Mouse (Mus musculus) c-Kit-positive CD71-positive TER-119-negative erythroid progenitor cells, embryonic 14.5 days (primary cell): ENCODE measurements around the gene Sdhc.

Source experiments
- DNase-seq: peaks from one replicate; pipeline ENCODE4 v3.0.0-alpha.2; 2013; ENCODE audit warnings: low read depth

Sdhc gene

DNA sequence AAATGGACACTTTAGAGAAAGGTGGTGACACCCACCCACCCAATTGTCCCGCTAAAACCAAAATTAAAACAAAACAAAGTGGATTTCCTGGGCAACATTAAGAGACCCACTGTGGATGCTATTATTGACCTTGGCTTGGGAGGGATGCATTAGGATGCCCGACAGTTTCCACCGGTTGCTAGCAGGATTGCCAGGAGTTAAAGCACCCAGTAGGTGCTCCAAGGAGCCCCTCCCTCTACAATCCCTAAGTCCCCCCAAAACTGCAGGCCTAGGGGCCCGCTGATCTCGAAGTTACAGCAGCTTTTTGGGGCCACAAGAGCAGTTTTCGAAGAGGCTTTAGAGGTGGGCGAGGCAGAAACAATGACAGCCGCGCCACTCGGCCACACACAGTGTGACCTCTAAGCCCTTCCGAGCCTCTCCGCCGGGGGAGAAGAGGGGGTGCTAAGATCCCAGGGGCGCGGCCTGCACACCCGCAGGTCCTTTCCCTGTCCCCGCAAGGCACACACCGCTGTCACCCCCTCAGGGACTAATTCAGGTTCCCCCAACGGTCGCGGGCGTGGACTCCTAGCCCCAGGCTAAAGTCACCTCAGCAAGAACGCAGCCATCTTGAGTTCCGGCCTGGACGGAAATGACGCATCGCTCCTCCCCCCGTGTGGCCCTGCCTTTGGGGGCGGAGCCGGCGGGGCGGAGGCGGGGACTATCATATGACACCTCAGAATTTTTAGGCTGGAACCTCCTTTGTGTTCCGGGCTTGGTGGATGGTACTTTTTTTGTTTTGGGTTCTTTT lies at the start of gene Sdhc, which contains the start of gene Mpz:
Gene Sdhc (minus strand): TSS at position 630 of the 787 bp plus-strand sequence.
Gene Mpz (plus strand): TSS at position 738 of the 787 bp plus-strand sequence.
- DNase-seq: peak; percentile 93

DNA sequence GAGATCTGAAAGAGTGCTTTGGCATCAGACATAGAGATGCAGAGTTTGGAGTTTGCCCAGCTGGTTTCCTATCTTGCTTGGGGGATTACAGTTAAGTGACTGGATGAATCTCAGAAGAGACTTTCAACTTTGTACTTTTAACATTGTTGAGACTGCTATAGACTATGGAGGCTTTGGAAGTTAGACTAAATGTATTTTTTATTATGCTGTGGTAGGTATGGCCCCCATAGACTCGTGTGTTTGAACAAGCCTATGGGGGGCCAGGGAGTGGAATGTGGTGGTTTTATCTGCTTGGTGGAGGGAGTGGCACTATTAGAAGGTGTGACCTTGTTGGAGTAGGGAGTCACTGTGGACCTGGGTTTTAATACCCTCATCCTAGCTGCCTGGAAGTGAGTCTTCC lies 49.1 kb upstream of the Sdhc start:
- no peak for DNase-seq

DNA sequence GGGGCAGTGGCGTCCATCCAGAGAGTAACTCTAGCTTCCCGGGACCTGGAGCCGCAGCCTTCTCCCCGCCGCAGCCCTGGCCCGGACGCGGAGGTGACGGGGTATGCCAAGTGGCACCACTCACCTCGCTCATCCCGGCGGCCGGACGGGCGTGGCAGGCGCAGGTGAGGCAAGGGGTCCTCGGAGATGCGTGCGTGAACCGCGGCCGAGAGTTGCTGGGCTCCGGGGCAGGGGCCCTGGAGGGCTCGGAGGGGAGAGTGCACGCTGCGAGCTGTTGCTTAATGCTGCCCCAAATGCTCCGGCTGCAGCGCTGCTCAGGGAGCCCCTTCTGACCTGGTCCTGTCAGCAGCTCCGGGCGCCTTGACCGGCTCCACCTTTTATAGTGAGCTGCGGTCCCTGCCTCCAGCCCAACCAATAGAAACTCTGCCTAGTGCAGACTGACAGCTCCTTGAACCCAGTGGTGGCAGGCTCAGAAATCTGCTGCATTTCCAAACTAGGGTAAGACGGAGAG lies 45.5 kb upstream of the Sdhc start, which contains the start of gene Pcp4l1:
Gene Pcp4l1 (minus strand): TSS at position 382 of the 511 bp plus-strand sequence.
- no peak for DNase-seq

DNA sequence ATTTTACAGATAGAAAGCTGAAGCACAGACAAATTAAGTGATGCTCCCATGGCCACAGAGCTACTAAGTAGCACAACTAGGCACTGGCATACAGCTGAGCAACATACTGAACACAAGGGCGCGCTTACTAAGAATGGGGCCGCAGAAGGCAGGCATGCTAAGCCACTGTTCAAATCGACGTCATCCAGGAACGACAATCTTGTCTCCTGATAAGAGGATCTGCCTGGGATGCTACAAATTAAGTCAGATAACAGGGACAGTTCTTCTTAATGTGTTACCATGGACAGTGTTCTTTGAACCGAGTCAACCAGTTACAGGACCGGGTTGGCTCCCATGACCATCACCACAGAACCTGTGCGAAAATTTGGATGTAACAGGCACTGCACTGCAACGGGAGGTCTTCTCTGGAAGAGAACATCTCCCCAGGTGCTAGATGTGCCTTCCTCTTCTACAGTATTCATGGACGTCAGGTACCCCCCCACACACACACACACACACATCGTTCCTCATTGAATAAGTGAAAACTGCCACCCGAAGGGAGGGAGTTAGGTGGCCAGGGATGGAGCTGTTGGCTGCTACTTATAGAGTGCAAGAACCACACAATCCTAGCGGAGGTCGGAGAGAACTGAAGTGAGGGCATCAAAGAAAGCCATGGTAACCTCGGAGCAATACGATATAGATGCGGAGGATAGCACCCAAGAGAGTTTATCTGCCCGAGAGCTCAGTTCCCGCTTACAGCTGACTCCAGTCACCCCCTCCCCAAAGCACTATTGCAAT lies 44.8 kb upstream of the Sdhc start:
- DNase-seq: no peak

DNA sequence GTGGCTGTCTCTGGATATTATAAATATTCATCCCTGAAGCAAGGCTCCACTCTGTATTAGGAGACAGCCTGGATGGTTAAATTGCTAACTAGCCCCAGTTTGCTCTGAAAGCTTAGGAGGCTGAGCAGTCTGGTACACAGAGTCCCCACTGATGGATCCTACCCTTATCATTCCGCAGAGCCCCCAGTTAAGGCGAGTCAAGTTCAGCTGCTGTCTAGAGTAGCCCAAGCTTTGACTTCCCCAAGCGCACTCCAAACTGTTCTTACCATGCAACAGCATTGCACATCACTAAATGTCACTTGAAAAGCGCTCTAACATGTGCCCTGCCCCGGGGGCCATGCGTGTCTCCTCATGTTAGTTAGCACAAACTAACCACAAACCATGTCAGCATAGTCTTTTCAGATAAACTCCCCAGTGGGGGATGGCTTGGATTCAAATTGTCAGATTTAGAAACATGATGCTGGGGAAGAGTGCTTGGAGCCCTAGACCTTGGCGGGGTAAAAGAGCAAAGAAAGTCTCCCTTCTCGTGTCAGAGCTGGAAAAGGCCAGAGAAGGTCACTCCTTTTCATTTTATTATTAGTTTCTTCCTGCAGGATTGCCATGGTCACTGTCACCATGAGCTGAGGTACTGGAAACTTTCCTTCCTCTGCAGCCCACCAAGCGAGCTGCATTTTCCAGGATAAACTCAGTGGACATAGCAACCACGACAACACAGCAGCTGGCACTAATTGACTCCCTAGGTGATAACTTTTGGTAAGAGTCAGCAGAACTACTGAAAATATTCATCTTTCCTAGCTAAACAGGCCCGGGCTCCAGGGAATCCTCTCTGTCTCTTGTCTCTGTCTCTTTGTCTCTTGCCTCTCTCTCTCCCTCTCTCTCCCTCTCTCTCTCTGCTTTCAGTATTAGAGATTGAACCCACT lies 43.8 kb upstream of the Sdhc start:
- no peak for DNase-seq

DNA sequence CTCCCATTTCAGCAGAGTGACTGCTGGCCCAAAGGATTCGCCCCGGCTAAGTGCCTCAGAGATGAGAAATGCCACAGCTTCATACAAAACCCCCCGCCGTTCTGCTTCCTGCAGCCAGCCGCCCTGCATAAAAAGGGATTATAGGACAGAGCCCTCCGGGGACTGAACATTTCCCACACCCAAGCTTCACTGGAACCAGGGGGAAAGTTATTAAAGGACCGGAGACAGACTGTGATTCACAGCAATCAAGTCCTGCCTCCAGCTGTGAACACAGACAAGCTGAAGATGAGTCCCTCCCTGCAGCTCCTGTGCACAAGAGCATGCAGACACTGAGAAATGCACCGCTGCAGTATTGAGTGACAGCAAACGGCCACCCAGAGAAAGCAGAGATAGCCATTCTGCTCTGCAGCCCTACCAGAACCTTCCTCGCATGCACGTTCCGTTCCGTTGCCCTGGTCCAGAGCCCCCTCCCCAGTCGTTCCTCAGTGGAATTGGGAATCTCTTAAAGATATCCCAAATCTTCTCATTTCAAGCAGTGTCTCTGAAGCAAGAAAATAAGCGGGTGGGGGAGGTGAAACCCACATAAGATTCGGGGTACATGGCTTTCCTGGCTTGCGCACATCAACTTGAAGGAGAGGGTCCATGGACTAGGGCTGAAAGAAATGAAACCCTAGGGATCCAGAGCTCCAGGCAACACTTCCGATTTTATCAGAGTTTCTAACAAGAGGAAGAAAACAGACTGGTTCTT lies 42.9 kb upstream of the Sdhc start:
- no peak for DNase-seq

DNA sequence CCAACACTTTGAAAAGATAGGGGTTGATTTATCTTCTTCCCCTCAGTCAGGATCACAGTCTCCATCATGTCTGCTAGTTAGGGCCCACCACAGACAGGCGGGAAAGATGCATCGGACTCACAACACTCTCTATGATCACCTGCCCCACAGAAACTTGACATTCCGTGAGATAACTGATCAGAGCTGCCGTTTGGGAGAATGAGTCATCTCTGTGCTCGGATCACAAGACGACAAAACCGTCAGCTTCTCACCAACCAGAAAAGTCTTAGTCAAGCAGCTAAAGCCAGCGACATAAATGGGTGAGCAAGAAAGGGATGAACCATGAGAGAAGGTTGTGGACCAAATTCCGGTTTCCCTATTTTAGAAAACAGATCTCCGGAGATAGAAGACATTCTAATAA lies 41.9 kb upstream of the Sdhc start:
- DNase-seq: no peak

DNA sequence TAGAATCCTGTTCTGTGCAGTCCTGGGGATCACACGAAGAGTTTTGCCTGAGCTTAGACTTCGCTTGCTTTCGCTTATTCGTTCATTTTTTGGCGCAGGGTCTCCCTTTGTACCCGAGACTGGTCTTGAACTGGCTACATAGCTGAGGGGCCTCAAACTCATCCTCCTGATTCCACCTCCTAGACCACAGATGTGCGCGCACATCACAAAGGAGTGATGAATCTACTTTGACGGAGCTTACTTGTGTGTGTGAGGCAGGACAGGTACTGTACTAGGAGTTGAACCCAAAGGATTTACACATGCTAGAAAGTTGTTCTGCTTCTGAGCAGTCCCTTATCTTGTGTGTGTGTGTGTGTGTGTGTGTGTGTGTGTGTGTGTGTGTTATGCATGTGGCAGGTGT lies 40.4 kb upstream of the Sdhc start:
- no peak for DNase-seq

DNA sequence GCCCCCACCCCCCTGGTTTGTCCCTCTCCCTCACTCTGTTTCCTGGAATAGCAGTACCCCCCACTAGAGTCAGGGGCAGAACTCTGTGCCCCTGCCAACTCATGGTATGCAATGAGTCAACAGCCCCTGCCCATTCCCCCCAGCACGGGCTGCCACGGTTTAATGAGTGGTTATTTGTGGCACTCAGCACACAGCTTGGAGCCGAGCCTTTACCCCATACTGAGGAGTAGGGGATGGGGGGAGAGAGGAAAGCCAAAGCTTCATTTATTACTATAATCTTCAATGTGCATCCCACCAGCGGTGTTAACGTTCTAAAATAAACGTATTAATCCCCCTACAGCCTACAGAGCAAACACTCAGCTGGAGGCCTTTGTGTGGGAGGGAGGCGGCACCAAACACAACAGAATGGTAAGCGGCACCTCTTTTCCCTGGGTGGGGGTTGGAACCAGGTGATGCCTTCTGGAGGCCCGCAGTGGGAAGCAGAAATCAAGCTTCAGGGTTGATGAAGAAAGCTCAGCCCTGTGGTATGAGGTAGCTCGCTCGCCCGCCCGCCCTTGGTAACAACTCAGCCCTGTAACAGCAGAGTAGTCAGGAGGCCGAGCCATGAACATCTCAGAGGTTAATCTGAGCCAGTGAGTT lies 39.2 kb upstream of the Sdhc start:
- no peak for DNase-seq

DNA sequence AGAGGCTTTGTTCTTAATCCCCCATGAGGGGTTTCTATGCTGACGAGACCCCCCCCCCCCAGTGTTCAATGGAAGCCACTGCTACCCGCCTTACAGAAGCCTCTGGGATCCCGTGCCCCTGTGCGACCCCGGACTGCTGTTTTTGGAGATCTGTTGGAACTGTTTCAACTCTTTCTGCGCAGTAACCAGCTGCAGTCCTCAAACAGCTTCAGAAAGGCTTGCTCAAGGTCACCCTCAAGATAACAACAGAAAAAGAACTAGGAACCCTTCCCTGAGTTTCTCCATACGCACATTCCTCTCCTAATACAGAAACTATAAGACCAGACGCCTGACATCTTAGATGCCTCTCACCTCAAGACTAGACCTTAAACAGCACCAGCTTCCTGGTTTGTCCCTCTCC lies 38.6 kb upstream of the Sdhc start:
- no peak for DNase-seq

DNA sequence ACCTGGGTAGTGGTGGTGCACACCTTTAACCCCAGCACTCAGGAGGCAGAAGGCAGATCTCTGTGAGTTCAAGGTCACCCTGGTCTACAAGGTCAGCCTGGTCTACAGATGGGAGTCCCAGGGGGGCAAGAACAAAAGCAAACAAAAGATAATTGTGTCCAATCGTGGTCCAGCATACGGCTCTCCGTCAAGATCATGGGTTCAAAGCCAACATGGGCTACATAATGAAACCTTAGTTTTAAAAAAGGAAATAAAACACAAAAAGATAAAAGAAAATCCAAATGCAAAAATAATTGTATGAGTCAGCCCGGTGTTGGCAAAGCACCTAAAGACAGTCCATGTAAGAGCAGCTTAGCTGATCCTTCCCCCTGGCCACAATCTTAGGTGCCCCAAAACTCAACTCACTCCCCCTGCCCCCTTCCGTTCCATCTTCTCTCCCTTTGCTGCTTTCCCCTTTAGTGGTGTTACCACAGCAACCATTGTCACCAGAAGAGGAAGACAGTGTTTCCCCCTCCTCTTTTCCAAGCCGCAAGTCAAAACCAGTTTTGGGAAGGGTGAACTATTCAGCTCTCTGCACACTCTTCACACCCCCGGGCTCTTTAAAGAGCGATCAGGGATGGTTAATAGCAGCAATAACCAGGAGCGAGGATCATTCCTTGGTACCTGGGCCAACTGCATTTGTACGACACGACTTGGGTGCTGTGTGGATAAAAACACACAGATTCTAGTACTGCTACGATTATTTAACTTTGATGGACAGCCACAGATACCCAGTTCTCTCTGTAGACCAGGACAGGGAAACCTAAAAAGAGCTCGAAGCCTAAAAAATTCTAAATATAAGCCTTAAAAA lies 37.7 kb upstream of the Sdhc start:
- DNase-seq: no peak

DNA sequence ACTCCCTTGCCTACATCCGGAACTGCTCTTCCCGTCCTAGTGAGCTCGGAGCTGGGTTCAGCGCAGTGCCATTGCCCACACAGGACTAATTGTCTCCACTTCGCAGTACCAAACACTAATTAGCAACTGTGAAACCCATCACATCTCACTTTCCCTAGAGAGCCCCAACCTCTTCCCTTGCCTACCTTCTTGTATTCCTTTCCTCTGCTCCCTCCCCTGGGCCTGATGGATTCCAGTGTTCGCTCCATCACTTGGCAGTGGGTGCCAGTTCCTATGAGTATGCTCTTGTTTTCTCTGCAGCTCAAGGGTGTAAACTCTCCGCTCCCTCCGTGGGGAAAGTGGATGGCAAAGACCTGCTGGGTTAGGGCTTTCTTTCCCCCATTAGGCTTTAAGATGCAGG lies 35.3 kb upstream of the Sdhc start:
- no peak for DNase-seq

DNA sequence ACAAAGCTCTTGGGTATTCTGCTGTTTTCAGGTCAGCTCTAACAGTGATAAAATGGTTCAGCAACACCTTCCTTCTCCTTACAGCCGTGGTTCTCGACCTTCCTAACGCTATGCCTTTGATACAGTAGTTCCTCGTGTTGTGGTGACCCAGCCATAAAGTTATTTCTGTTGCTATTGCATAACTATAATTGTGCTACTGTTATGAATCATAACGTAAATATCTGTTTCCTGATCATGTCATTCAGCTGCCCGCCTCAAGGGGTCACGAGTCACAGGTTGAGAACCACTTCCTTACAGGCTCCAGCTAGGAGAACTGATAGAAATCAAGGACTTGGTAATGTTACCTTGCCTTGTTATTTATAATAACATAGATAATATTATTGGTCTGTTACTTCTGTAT lies 33.9 kb upstream of the Sdhc start:
- no peak for DNase-seq

DNA sequence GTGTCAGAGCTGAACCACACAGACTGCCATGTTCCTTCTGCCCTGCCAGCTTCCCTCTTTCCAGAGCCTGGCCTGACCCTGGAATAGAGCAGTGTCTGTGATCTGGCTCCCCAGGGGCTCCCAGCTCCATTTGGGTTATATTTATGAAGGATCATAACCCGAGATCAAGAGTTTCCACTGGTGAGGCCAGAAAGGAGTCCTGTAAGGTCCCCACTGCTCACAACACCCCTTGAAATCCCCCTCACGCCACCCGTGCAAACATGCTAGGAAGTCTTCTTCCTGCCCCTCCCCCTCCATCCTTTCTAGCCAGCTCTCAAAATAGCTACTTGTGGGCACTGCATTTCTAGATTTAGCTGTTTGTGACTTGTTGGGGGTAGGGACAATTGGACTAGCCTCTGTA lies 33.2 kb upstream of the Sdhc start:
- no peak for DNase-seq

DNA sequence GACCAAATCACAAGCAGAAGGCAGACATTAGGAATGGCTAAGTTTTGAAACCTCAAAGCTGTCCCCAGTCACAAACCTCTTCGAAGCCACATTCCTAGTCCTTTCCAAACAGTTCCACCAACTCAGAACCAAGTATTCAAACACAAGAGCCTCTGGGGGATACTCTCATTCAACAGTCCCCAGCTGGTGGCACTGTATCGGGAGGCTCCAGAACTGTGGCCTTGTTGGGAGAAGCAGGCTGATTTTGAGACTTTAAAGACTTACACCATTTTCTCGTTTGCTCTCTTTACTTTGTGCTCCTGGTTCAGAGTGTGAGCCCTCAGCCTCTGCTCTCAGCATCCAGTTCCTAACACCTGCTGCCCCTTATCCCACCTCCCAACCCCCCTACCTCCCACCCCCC lies 32.6 kb upstream of the Sdhc start:
- DNase-seq: no peak

DNA sequence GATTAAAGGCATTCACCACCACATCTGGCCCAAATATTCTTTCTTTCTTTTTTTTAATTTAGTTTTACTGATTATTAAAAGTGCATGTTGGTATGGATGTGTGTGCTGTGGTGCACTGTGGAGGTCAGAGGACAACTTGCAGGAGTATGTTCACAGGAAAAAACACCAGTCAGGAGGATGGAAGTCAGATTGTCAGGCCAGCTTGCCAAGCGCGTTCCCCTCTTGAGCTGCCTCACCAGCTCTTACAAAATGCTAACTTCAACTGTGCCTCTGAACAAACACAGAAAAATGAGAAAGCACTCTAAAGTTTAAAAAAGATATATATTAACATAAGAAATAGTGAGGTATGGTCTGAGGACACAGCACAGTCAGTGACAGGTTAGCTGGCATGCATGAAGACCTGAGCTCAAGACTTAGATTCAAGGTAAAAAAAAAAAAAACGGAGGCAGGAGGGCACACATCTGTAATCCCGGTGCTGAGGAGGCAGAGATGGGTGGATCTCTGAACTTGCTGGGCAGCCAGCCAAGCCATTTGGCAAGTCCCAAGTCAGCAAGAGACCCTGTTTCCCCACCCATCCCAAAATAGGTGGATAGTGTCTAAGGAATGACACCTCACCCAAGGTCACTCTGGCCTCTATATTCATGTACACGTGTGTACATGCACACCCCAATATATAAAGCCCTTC lies 29.2 kb upstream of the Sdhc start:
- no peak for DNase-seq

DNA sequence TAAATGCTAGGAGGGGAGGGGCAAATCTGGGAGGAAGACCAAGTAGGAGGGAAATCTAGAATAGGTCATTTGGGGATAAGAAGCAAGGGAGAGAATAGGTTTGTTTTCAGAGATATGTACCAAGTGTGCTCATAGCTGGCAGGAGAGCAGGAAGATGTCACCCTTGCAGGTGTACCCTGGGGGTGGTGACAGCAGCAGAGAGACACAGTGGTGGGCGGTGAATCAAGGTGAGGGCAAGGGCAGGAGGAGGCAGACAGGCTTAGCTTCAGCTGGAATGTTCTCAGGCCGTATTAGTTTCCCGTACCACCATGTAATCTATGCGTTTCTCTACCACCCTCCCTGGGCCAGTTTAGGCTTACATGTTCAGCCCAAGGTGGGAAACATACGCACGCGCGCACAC lies 22.4 kb upstream of the Sdhc start:
- no peak for DNase-seq

DNA sequence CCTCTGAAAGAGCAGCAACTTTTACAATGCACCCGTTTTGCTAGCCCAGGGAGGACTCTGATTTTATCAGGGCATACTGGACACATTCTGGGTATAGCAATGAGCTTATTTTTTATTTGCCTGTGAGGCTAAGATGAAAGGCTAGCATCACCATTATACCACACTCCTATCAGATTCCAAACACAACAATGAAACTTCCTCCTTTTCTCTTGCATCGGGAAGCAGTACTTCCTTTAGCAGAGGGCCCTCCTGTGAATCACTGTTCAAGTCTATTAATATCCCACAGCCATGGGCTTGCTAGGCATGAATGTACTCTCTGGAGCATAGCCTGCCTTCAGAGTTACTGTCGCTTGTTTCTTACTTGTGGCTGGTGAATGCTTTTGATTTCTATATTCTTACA lies 20.7 kb upstream of the Sdhc start:
- no peak for DNase-seq

DNA sequence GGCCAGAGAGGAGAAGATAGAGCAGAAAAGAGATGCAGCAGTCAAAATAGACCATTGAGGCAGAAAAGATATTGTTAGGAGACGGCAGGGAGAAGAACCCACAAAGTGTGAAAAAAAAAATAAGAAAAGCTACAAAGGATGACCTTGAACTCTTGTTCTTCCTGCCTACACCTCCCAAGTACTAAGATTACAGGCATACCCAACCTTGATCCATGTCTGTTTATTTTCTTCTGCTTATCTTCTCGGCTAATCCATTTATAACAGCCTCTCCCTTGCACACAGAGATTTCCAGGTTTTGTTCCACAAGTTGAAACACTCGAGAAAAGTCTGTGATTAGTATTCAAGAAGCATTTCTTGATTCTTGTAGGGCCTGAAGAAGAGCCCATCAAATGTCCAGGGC lies 19.5 kb upstream of the Sdhc start:
- no peak for DNase-seq
